Mouse (Mus musculus) MEL (cell line): ENCODE measurements around the gene Nat8. TPM values are rescaled to one million over a fixed set of nuclear protein-coding genes. Genes with fewer than 3 reads are reported as not detected.
"Not testable (repeated sequence)": the region's sequence is repeated elsewhere in the genome, so short reads cannot be mapped to it uniquely, and the experiment has no call there.

Experiments used
- DNase-seq: peaks from one replicate; pipeline ENCODE4 v3.0.0; 2011; ENCODE audit warnings: low read depth, low spot score
- H3K27ac ChIP-seq: 2 replicates; pipeline ENCODE4 v1.5.1; 2012; ENCODE audit warnings: low read depth, mild to moderate bottlenecking, control low read depth, low read length, moderate library complexity; ENCODE audit not compliant: control insufficient read depth
- H3K27me3 ChIP-seq, 2 experiments: fragments of 150-350 bp in 1 of 2; sonication (generic) in 1 of 2; 2 replicates each; pipeline ENCODE4 v1.6.1; 2012; ENCODE audit warnings: low read length in 2 of 2, mild to moderate bottlenecking in 2 of 2, improper control_type of control experiment in 1 of 2, moderate library complexity in 1 of 2; ENCODE audit not compliant: insufficient read depth in 2 of 2, control insufficient read depth in 1 of 2
- H3K36me3 ChIP-seq, 2 experiments: 2 replicates each; pipeline ENCODE4 v1.6.1; 2012 to 2014; ENCODE audit warnings: low read length in 2 of 2, improper control_type of control experiment in 1 of 2, inconsistent platforms in 1 of 2, mild to moderate bottlenecking in 1 of 2; ENCODE audit not compliant: insufficient read depth in 2 of 2, control insufficient read depth in 1 of 2
- H3K4me1 ChIP-seq, 2 experiments: fragments of 150-350 bp in 1 of 2; sonication (generic) in 1 of 2; 2 replicates each; pipeline ENCODE4 v1.6.1; 2012; ENCODE audit warnings: low read length in 2 of 2, improper control_type of control experiment in 1 of 2, mild to moderate bottlenecking in 1 of 2; ENCODE audit not compliant: insufficient read depth in 2 of 2, control insufficient read depth in 1 of 2
- H3K4me3 ChIP-seq, 2 experiments: fragments of 150-350 bp in 1 of 2; sonication (generic) in 1 of 2; 2 replicates each; pipeline ENCODE4 v1.5.1; 2012; ENCODE audit warnings: low read depth in 2 of 2, low read length in 2 of 2, mild to moderate bottlenecking in 2 of 2, moderate library complexity in 2 of 2, control low read depth in 1 of 2, improper control_type of control experiment in 1 of 2; ENCODE audit not compliant: control insufficient read depth in 1 of 2, insufficient read depth in 1 of 2
- H3K79me2 ChIP-seq: 2 replicates; pipeline ENCODE4 v1.6.1; 2012; ENCODE audit warnings: mild to moderate bottlenecking, low read length, moderate library complexity; ENCODE audit not compliant: control insufficient read depth, poor library complexity, insufficient read depth
- H3K9ac ChIP-seq: 2 replicates; pipeline ENCODE4 v1.6.1; 2012; ENCODE audit warnings: low read depth, mild to moderate bottlenecking, control low read depth, low read length, moderate library complexity; ENCODE audit not compliant: control insufficient read depth, poor library complexity, severe bottlenecking
- H3K9me3 ChIP-seq: fragments of 150-350 bp; sonication (generic); replicated peaks from 2 replicates; pipeline ENCODE4 v1.6.1; 2012; ENCODE audit warnings: mild to moderate bottlenecking, low read length, improper control_type of control experiment, moderate library complexity; ENCODE audit not compliant: insufficient read depth
- GATA1 ChIP-seq: IDR thresholded peaks from 2 replicates; pipeline ENCODE4 v1.6.1; 2011; ENCODE audit warnings: low read depth, low read length, improper control_type of control experiment
- MAFK ChIP-seq: IDR thresholded peaks from 2 replicates; pipeline ENCODE4 v1.6.1; 2011; ENCODE audit warnings: low read depth, mild to moderate bottlenecking, low read length, improper control_type of control experiment, borderline replicate concordance
- MAZ ChIP-seq: IDR thresholded peaks from 2 replicates; pipeline ENCODE4 v1.6.1; 2012; ENCODE audit warnings: low read depth, mild to moderate bottlenecking, inconsistent platforms, low read length, improper control_type of control experiment
- MYB ChIP-seq: IDR thresholded peaks from 2 replicates; pipeline ENCODE4 v1.6.1; 2011; ENCODE audit warnings: mild to moderate bottlenecking, low read depth, low read length, improper control_type of control experiment
- NELFE ChIP-seq: IDR thresholded peaks from 2 replicates; pipeline ENCODE4 v1.6.1; 2011; ENCODE audit warnings: low read depth, low read length, improper control_type of control experiment
- TCF12 ChIP-seq: IDR thresholded peaks from 2 replicates; pipeline ENCODE4 v1.6.1; 2014; ENCODE audit warnings: low read depth, mild to moderate bottlenecking, inconsistent platforms, low read length, improper control_type of control experiment, moderate library complexity
- polyA plus RNA-seq, 2 experiments: library from polyadenylated mRNA; stranded (reverse) in 1 of 2; unstranded in 1 of 2; fragments of >175 nt in 1 of 2; fragments of >200 nt in 1 of 2; gene quantifications; 2 replicates each; pipeline versions ENCODE4 v1.2.1 to v1.2.4; 2012; ENCODE audit warnings: low replicate concordance in 2 of 2, low read depth in 1 of 2; ENCODE audit not compliant: insufficient read length in 2 of 2, insufficient read depth in 1 of 2, missing spikeins in 1 of 2
- total RNA-seq: library from RNA; depleted of rRNA; stranded (reverse); fragments of 300-350 nt; gene quantifications from 2 replicates; pipeline ENCODE4 v1.2.3, GENCODE M21; 2012

The Nat8 gene
- total and polyA plus RNA-seq, 3 experiments = 0.10 TPM; not detected in 2

DNA sequence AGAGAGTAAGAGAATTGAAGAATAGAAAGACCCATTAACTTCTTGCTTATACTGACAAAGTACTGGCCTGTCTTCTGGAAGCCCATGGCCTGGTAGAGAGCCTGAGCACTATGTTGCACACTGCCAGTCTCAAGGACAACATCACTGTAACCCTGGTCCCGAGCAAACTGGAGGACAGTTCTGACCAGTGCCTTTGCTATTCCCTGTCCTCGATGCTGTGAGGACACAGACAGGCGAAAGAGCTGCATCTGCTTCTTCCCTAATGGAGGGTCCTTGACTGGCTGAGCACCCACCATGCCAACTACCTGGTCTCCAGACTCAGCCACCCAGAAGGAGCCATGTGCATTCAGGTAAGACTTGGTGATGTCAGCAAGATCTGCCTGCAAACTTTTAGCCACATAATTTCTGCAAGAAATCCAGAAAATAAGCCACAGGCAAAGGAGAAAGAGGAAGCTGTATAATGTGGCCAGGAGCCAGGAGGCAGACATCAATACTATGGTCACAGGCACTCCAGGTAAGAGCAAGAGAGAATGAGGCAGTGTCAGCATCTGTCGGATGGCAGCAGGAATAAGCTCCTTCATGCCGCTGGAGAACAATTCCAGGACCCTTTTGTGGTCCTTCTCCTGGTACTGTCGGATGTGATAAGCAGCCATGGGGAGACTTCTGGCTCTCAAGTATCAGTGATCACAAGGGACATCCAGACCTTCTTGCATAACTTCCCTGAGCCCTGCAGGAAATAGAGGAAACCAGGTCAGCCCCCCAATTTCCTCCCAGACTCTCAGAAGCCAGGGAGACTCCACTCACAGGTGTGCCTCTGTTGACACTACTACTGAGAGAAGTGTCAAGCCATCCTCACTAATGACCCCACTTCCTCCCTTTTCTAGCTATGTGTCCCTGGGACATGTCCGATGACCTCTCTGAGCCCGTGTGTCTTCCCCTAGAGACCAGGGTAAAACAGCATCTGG lies 36.1 kb upstream of the Nat8 start:
- no peaks in the 10 kb centered on the region; a peak in 1 of 4 replicates for H3K27me3 ChIP-seq
- H3K4me3 ChIP-seq = no peak overlapping the region
- H3K79me2 ChIP-seq = no peaks in the 10 kb centered on the region
- peak; percentile 29 for DNase-seq
- no peaks in the 10 kb centered on the region for H3K4me1 ChIP-seq
- H3K9ac ChIP-seq = no peak overlapping the region
- no peaks in the 10 kb centered on the region for H3K36me3 ChIP-seq
- no peaks in the 10 kb centered on the region for H3K9me3 ChIP-seq
- no peak overlapping the region for H3K27ac ChIP-seq
- TF ChIP-seq NELFE = no peak
- TF ChIP-seq MAZ = no peak
- TF ChIP-seq GATA1 = no peak
- no peak for TF ChIP-seq MYB
- no peak for TF ChIP-seq TCF12
- no peak for TF ChIP-seq MAFK

DNA sequence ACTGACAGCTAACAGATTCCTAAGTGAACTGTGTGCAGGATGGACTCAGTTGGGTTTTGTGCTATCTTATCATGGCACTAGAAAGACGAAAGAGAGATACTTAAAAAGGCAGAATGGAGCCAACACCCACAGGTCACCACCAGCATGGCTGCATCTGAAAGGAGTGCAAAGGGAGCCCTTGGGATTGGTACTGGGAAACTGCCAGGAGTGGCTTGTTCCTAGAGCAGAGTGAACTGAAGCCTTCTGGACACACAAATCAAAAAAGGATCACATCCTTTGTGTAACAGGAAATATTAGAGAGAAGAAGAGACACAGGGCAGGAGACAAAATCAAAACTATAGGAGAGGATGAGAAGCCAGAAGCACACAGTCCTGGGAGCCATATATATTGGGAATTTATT lies 35.1 kb upstream of the Nat8 start:
- not testable (repeated sequence) for H3K9ac ChIP-seq, H3K9me3 ChIP-seq, H3K27ac ChIP-seq, H3K4me3 ChIP-seq, DNase-seq, H3K79me2 ChIP-seq, H3K27me3 ChIP-seq, H3K4me1 ChIP-seq, H3K36me3 ChIP-seq

DNA sequence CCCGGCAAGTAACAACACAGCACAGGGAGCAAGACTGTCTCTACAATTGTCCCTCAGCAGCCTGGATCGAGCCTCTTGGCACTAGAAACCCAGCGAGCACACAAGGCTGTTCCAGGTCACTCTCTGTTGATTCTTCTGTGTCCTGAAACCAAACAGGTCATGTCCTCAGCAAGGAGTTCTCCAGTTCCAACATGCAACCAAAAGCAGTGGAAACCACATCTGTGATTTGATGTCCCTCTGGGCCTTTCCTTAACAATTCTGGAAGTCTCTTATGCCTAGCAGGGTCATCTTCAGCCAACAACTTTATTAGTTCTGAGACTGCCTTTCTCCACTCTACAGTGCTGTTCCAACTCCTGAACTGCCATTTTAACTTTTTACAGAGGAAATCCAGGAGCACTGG lies 34.3 kb upstream of the Nat8 start:
- H3K9ac ChIP-seq, H3K27ac ChIP-seq, DNase-seq, H3K4me1 ChIP-seq, H3K4me3 ChIP-seq, H3K79me2 ChIP-seq, H3K27me3 ChIP-seq, H3K9me3 ChIP-seq, H3K36me3 ChIP-seq: not testable (repeated sequence)

DNA sequence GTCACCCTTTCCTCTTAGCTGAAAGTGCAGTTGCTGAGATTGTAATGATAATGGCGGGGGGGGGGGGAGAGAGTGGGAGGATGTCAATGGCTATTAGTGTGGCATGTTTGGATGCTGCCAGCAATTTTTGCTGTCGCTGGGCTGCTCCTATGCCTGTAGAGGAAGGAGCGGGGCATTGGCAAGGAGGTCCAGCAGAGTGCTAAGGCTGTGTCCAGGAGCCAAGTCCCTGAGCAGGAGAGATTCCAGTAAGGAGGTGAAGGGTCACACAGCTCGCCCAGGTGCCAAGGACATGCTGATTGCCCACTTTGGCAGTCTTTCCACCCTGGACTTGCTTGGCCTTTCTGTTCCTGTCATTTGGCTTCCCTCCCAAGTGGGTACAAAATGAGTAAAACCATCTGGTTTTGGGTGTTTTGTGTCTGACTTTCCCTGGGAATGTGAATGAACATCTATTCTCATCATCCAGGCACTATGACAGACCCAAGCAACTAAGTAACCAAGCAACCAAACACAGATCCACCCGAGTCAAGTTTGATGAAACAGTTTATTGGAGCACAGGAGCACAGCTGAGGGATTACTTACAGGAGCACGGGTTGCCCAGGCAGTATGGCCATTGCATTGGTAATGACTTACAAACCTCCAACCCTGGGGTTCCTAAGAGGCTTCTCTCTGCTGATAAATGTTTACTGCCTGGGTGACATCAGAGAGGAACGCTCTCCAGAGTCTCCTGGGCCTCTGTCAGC lies 33.2 kb upstream of the Nat8 start:
- not testable (repeated sequence) for H3K9ac ChIP-seq, H3K79me2 ChIP-seq, H3K4me1 ChIP-seq, H3K9me3 ChIP-seq, DNase-seq, H3K27ac ChIP-seq, H3K4me3 ChIP-seq, H3K27me3 ChIP-seq, H3K36me3 ChIP-seq
